In the genomic region with DNA sequence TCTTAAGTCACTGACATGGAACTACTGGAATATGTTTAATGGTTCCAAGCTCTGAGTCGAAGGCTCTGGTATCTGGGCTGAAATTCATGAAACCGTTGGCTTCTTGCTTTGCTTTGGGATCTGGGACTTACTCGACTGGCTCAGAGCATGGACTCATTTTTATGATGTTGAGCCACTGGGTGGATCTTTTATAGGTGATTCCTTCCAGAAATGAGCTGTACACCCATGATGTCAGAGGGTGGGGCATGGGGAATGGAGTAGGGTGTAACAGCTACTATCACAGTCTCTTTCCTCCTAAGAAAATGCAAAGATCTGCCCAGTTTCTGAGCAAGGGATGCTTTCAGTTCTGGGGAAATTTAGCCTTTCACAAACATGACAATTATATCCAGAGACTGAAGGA, we compare ENCODE assay signal across 23 mouse cellular contexts. TPM values are rescaled to one million over a fixed set of nuclear protein-coding genes. Genes with fewer than 3 reads are reported as not detected.
A peak's percentile ranks its signal among the peaks of the same experiment; 100 is the strongest.
DNase-seq lines count a peak whose midpoint lies in the region; ATAC-seq lines count a peak whose summit lies in the region.
"Had no signal": no experiment of that assay in that cellular context is flagged by ENCODE, and none has a peak within 500 bp of the region (broad histone marks: within the 10 kb centered on the region; RNA-seq: fewer than 3 reads in every experiment).

No protein-coding gene starts in this region.

- H3K36me3 ChIP-seq in midbrain, embryonic 11.5 days (ENCODE audit: control insufficient read depth, insufficient read depth, low read length) = no peaks in the 10 kb centered on the region
- H3K36me3 ChIP-seq in midbrain, embryonic 14.5 days (ENCODE audit: control insufficient read depth, insufficient read depth, low read length) = no peaks in the 10 kb centered on the region
- H3K36me3 ChIP-seq: limb, embryonic 12.5 days; liver, embryonic 13.5 days; neural tube, embryonic 15.5 days had no signal

- H3K27me3 ChIP-seq in midbrain, embryonic 11.5 days (ENCODE audit: control insufficient read depth, insufficient read depth, low read length) = no peaks in the 10 kb centered on the region
- H3K27me3 ChIP-seq in midbrain, embryonic 14.5 days (ENCODE audit: control insufficient read depth, insufficient read depth, low read length) = no peaks in the 10 kb centered on the region
- H3K27me3 ChIP-seq: limb, embryonic 12.5 days; liver, embryonic 13.5 days; megakaryocyte, embryonic 14.5 days; neural tube, embryonic 15.5 days had no signal

- intact Hi-C loops in heart, postnatal 25 days (cut with DNase I) = no loop called here

- no peak overlapping the region for H3K9ac ChIP-seq in midbrain, embryonic 11.5 days (ENCODE audit: low read length)
- H3K9ac ChIP-seq in midbrain, embryonic 14.5 days (replicated peaks; ENCODE audit: low read length) = no peak overlapping the region
- H3K9ac ChIP-seq: hindbrain, embryonic 14.5 days; limb, embryonic 12.5 days; liver, embryonic 13.5 days; neural tube, embryonic 15.5 days had no signal

- no peak for ATAC-seq in midbrain, embryonic 11.5 days (ENCODE audit: low FRiP score)
- ATAC-seq in midbrain, embryonic 14.5 days (ENCODE audit: low FRiP score, low TSS enrichment) = no peak
- ATAC-seq in megakaryocyte progenitor cell, adult 5-6 weeks (replicated peaks; ENCODE audit: poor library complexity) = no peak
- ATAC-seq: CD4-positive, CD25-positive, alpha-beta regulatory T cell, adult 4 months; forebrain, embryonic 14.5 days; midbrain, embryonic 16.5 days had no signal

- H3K27ac ChIP-seq in midbrain, embryonic 11.5 days (ENCODE audit: low read depth, low read length) = no peak overlapping the region
- H3K27ac ChIP-seq in midbrain, embryonic 14.5 days (replicated peaks; ENCODE audit: low read depth, low read length) = no peak overlapping the region
- H3K27ac ChIP-seq: hindbrain, embryonic 14.5 days; kidney, postnatal 0 days; limb, embryonic 12.5 days; liver, embryonic 13.5 days; neural tube, embryonic 15.5 days had no signal

- H3K4me2 ChIP-seq in midbrain, embryonic 11.5 days = no peak overlapping the region
- no peak overlapping the region for H3K4me2 ChIP-seq in midbrain, embryonic 14.5 days (ENCODE audit: low read length)
- H3K4me2 ChIP-seq: hindbrain, embryonic 14.5 days; limb, embryonic 12.5 days; liver, embryonic 13.5 days; neural tube, embryonic 15.5 days had no signal

- H3K4me3 ChIP-seq in midbrain, embryonic 11.5 days (ENCODE audit: low read depth, low read length) = no peak overlapping the region
- no peak overlapping the region for H3K4me3 ChIP-seq in midbrain, embryonic 14.5 days (replicated peaks; ENCODE audit: low read depth, low read length)
- H3K4me3 ChIP-seq: limb, embryonic 12.5 days; liver, embryonic 13.5 days; megakaryocyte, embryonic 14.5 days; neural tube, embryonic 15.5 days had no signal

- H3K4me1 ChIP-seq in midbrain, embryonic 11.5 days (ENCODE audit: control insufficient read depth, insufficient read depth, low read length) = no peaks in the 10 kb centered on the region
- no peaks in the 10 kb centered on the region for H3K4me1 ChIP-seq in midbrain, embryonic 14.5 days (ENCODE audit: control insufficient read depth, insufficient read depth, low read length)
- H3K4me1 ChIP-seq: limb, embryonic 12.5 days; liver, embryonic 13.5 days; megakaryocyte, embryonic 14.5 days; neural tube, embryonic 15.5 days had no signal

- 92% methylated on average over 3 of the region's 3 CpGs for WGBS in midbrain, embryonic 11.5 days
- 96% methylated on average over 3 of the region's 3 CpGs for WGBS in midbrain, embryonic 14.5 days

- peak; percentile 94 for DNase-seq in heart, adult 11 months
- no peak for DNase-seq in heart, postnatal 25 days (ENCODE audit: low spot score)
- DNase-seq in midbrain, embryonic 11.5 days (ENCODE audit: low spot score, missing footprints) = peak; percentile 17
- no peak for DNase-seq in midbrain, embryonic 14.5 days
- peak; percentile 15 to 30 for DNase-seq in gastrocnemius, postnatal 4 days (ENCODE audit: low spot score in 2 of 2)
- DNase-seq in skeletal muscle tissue, adult 2 months (ENCODE audit: low read depth, low spot score) = peak; percentile 74
- no peak for DNase-seq in frontal cortex, postnatal 36 days (ENCODE audit: low spot score in 2 of 2)
- DNase-seq: adrenal gland, postnatal 25 days; cerebellum, adult 8-10 months; kidney, adult 2 months; liver, embryonic 13.5 days; lung, adult 2 months; lung, postnatal 14 days; spleen, adult 18-20 months had no signal

- no peaks in the 10 kb centered on the region for H3K9me3 ChIP-seq in midbrain, embryonic 11.5 days (ENCODE audit: control insufficient read depth, low read length)
- no peaks in the 10 kb centered on the region for H3K9me3 ChIP-seq in midbrain, embryonic 14.5 days (ENCODE audit: control insufficient read depth, low read length)
- H3K9me3 ChIP-seq: limb, embryonic 12.5 days; liver, embryonic 13.5 days; megakaryocyte, embryonic 14.5 days; neural tube, embryonic 15.5 days had no signal

RNA-seq across cellular contexts. Expression of gene Fggy, which starts 57.0 kb away (rescaled TPM):
- total RNA-seq in heart, postnatal 25 days (2021) = 1 to 10 TPM; 4.6 to 7.8 TPM
- polyA plus RNA-seq in midbrain, embryonic 11.5 days (2014; fragmentation: Nextera tagmentation; extraction: Ambion mirVana) = 8.2 and 9.3 TPM in 2 replicates
- 8.5 and 8.8 TPM in 2 replicates for polyA plus RNA-seq in midbrain, embryonic 14.5 days (2014; fragmentation: Nextera tagmentation; extraction: Ambion mirVana)
- 10 to 100 TPM; 11.5 to 15.6 TPM for total RNA-seq in gastrocnemius, postnatal 4 days (2021)
- total RNA-seq in megakaryocyte progenitor cell, adult 5-6 weeks (2015) = 7.3 and 9.5 TPM in 2 replicates
- total RNA-seq in megakaryocyte progenitor cell, adult 5-6 weeks (2017) = 8.3 and 10.1 TPM in 2 replicates

Comparison
In these comparisons a context has a peak if more than half of its experiments do, and no peak if none do; other contexts are left out.
1. DNase-seq: peak in heart, adult 11 months (single experiment), midbrain, embryonic 11.5 days (single experiment), gastrocnemius, postnatal 4 days (2 of 2) and skeletal muscle tissue, adult 2 months (single experiment); none in heart, postnatal 25 days (single experiment), midbrain, embryonic 14.5 days (single experiment) and frontal cortex, postnatal 36 days (0 of 2).